Mouse (Mus musculus): ENCODE measurements around the gene Fam161a. TPM values are rescaled to one million over a fixed set of nuclear protein-coding genes. Genes with fewer than 3 reads are reported as not detected.

Fam161a gene
- total RNA-seq, 2 experiments from 2014 or later: 3.1 to 3.7 TPM

Other genes with a start within 250 kb of the Fam161a start
- gene B3gnt2, start 146.6 kb upstream of the Fam161a start, total RNA-seq (2021): 10 to 100 TPM in 1 of 2 experiments, 1 to 10 TPM in 1; 8.1 to 16.0 TPM
- 10 to 100 TPM; 46.9 to 50.4 TPM for gene Zrsr1, start 35.5 kb upstream of the Fam161a start, total RNA-seq (2021)
- 1 to 10 TPM; 6.9 to 7.5 TPM for gene Gm28048, start 25.4 kb upstream of the Fam161a start, total RNA-seq (2021)
- 10 to 100 TPM; 52.0 to 52.3 TPM for gene Commd1, start 25.1 kb upstream of the Fam161a start, total RNA-seq (2021)
- 100 to 1,000 TPM; 129 to 131 TPM for gene Cct4, start 17.0 kb upstream of the Fam161a start, total RNA-seq (2021)
- gene Xpo1, start 248.5 kb downstream of the Fam161a start, total RNA-seq (2021): 10 to 100 TPM; 79.3 to 82.3 TPM